Mouse (Mus musculus) spleen, adult 2 months (tissue): ENCODE measurements around the gene Xpo4. TPM values are rescaled to one million over a fixed set of nuclear protein-coding genes. Genes with fewer than 3 reads are reported as not detected.

Source experiments
- DNase-seq, 2 experiments: peaks; one replicate each; pipeline versions ENCODE4 v3.0.0 to v3.0.0-alpha.2; 2012 to 2021; ENCODE audit warnings: low spot score in 2 of 2, low read depth in 1 of 2
- H3K27ac ChIP-seq: fragments of 200-500 bp; 2 replicates; pipeline ENCODE4 v1.5.1; 2012; ENCODE audit warnings: low read length, inconsistent platforms; ENCODE audit not compliant: insufficient read depth
- H3K27me3 ChIP-seq: fragments of 200-500 bp; 2 replicates; pipeline ENCODE4 v1.6.1; 2012; ENCODE audit warnings: mild to moderate bottlenecking, moderate library complexity, low read length, inconsistent platforms; ENCODE audit not compliant: control insufficient read depth, insufficient read depth
- H3K36me3 ChIP-seq: fragments of 200-500 bp; 2 replicates; pipeline ENCODE4 v1.6.1; 2012; ENCODE audit warnings: mild to moderate bottlenecking, low read length, inconsistent platforms; ENCODE audit not compliant: control insufficient read depth, insufficient read depth
- H3K4me1 ChIP-seq: fragments of 200-500 bp; 2 replicates; pipeline ENCODE4 v1.6.1; 2011; ENCODE audit warnings: inconsistent platforms; ENCODE audit not compliant: control insufficient read depth, insufficient read depth, insufficient read length
- H3K4me3 ChIP-seq: fragments of 200-500 bp; 2 replicates; pipeline ENCODE4 v1.5.1; 2011; ENCODE audit warnings: mild to moderate bottlenecking, inconsistent platforms; ENCODE audit not compliant: insufficient read depth, insufficient read length; ENCODE audit errors: extremely low read depth
- CTCF ChIP-seq: fragments of 200-500 bp; IDR thresholded peaks from 2 replicates; pipeline ENCODE4 v1.5.1; 2011; ENCODE audit warnings: mild to moderate bottlenecking, inconsistent platforms; ENCODE audit not compliant: insufficient read depth, insufficient read length, insufficient replicate concordance; ENCODE audit errors: extremely low read depth
- POLR2A ChIP-seq: fragments of 200-500 bp; IDR thresholded peaks from 2 replicates; pipeline ENCODE4 v1.6.1; 2011; ENCODE audit warnings: low read depth, low read length, inconsistent platforms
- WGBS: fragments of 180-500 bp; shearing (Covaris S2); methylation state at CpG from one replicate; pipeline ENCODE4 v1.1.7; 2018; 5-methylcytosine and 5-hydroxymethylcytosine counted together
- polyA plus RNA-seq: library from polyadenylated mRNA; depleted of rRNA; stranded (reverse); fragments of >200 nt; gene quantifications from 2 replicates; pipeline ENCODE4 v1.2.3, GENCODE M21; 2012

Xpo4 gene
- polyA plus RNA-seq, 1 experiment: 2.4 TPM

GRCm38 (mm10) chr14:57629595-57629994 is 35.6 kb downstream of the Xpo4 start:
- WGBS: 89% methylated on average over 4 of the region's 4 CpGs
- Histone ChIP-seq H3K36me3 (peaks cover 18% of the 10 kb centered on the region), H3K4me3 (no peak overlapping the region), H3K27me3 (no peaks in the 10 kb centered on the region), H3K4me1 (no peaks in the 10 kb centered on the region), H3K27ac (no peak overlapping the region)
- DNase-seq: no peak
- TF ChIP-seq CTCF: no peak
- TF ChIP-seq POLR2A: no peak

- H3K4me3 ChIP-seq: no peak overlapping the region
- peaks cover 17% of the 10 kb centered on the region for H3K36me3 ChIP-seq
- no peak for DNase-seq
- no peaks in the 10 kb centered on the region; the same call in none of the 2 replicates for H3K4me1 ChIP-seq
- no peak overlapping the region for H3K27ac ChIP-seq
- 89% methylated on average over 3 of the region's 3 CpGs for WGBS
- no peaks in the 10 kb centered on the region for H3K27me3 ChIP-seq
- TF ChIP-seq CTCF (no peak), POLR2A (no peak)
Observed at GRCm38 (mm10) chr14:57622934-57623333, 42.3 kb downstream of the Xpo4 start.

- Histone ChIP-seq H3K27me3 (no peaks in the 10 kb centered on the region), H3K4me1 (no peaks in the 10 kb centered on the region; the same call in none of the 2 replicates), H3K36me3 (peaks cover 12% of the 10 kb centered on the region), H3K4me3 (no peak overlapping the region), H3K27ac (no peak overlapping the region)
- no peak for TF ChIP-seq CTCF
- TF ChIP-seq POLR2A: no peak
- DNase-seq: no peak
- 95% methylated on average over 4 of the region's 4 CpGs for WGBS
Observed at GRCm38 (mm10) chr14:57621699-57622098, 43.5 kb downstream of the Xpo4 start.

- TF ChIP-seq POLR2A: no peak
- no peak for TF ChIP-seq CTCF
- Histone ChIP-seq H3K4me1 (no peaks in the 10 kb centered on the region; the same call in none of the 2 replicates), H3K4me3 (no peak overlapping the region), H3K27ac (no peak overlapping the region), H3K27me3 (no peaks in the 10 kb centered on the region), H3K36me3 (peaks cover 6% of the 10 kb centered on the region)
- WGBS: 87% methylated on average over 4 of the region's 4 CpGs
- no peak for DNase-seq
Observed at GRCm38 (mm10) chr14:57620598-57621236, 44.5 kb downstream of the Xpo4 start.

GRCm38 (mm10) chr14:57619487-57619886 is 45.7 kb downstream of the Xpo4 start:
- WGBS: 38% methylated on average over 2 of the region's 2 CpGs
- peaks cover 6% of the 10 kb centered on the region for H3K36me3 ChIP-seq
- DNase-seq: peak in 1 of 2 experiments; percentile 17

GRCm38 (mm10) chr14:57617675-57618074 is 47.6 kb downstream of the Xpo4 start:
- TF ChIP-seq CTCF: no peak
- TF ChIP-seq POLR2A: no peak
- H3K27ac ChIP-seq: no peak overlapping the region
- H3K4me1 ChIP-seq: no peaks in the 10 kb centered on the region; the same call in none of the 2 replicates
- no peak overlapping the region for H3K4me3 ChIP-seq
- H3K27me3 ChIP-seq: no peaks in the 10 kb centered on the region
- DNase-seq: no peak
- WGBS: 79% methylated on average over 1 of the region's 1 CpGs
- H3K36me3 ChIP-seq: 0 out of 2 replicates have a peak, but pooled peaks cover 1% of the 10 kb centered on the region

More at GRCm38 (mm10) chr14:57619487-57619886, 45.7 kb downstream of the Xpo4 start:
- Histone ChIP-seq H3K4me1 (no peaks in the 10 kb centered on the region; the same call in none of the 2 replicates), H3K27me3 (no peaks in the 10 kb centered on the region), H3K27ac (no peak overlapping the region), H3K4me3 (no peak overlapping the region)
- TF ChIP-seq POLR2A (no peak), CTCF (no peak)
